Mouse (Mus musculus): Measurements from ENCODE around the gene Adipor2. TPM values are rescaled to one million over a fixed set of nuclear protein-coding genes. Genes with fewer than 3 reads are reported as not detected.

Adipor2 gene
- total and polyA plus RNA-seq, 2 experiments from 2014 or later, result 42.4 to 62.5 TPM

DNA sequence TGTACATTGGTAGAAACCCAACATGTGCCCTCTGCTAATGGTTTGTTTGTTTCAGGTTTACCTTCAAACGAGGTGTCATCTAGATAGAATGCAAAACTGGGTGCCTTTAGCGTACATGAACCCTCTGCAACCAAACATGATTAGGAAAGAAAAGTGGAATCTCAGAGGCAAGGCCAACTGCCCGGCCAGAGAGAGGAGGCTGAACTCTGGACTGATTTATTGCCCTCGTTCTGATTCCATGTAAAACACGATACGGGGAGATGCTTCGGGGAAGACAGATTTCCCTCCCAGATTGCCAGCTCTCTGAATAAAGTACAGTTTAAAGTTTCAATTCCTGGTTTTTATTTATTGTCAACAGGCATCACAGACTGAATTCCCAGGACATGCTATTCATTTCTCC is 12.2 kb downstream of the Adipor2 start:
- H3K9ac ChIP-seq (replicated peaks; ENCODE audit: low read depth, low read length), result no peak overlapping the region
- no peak overlapping the region for H3K4me2 ChIP-seq (ENCODE audit: low read depth, low read length)
- H3K36me3 ChIP-seq (replicated peaks; ENCODE audit: control insufficient read depth, insufficient read depth, low read length), result no peaks in the 10 kb centered on the region
- TF ChIP-seq EP300 (IDR thresholded peaks at IDR 0.05; ENCODE audit: low read depth) (no peak), CTCF (IDR thresholded peaks at IDR 0.05; ENCODE audit: low read depth) (no peak)
- no peaks in the 10 kb centered on the region for H3K9me3 ChIP-seq (replicated peaks; ENCODE audit: control insufficient read depth, low read length)
- peaks cover 14% of the 10 kb centered on the region for H3K4me1 ChIP-seq (ENCODE audit: control insufficient read depth, insufficient read depth)
- WGBS, result 82% methylated on average over 7 of the region's 7 CpGs
- no peaks in the 10 kb centered on the region for H3K27me3 ChIP-seq (ENCODE audit: control insufficient read depth, insufficient read depth, low read length)
- H3K27ac ChIP-seq (ENCODE audit: low read depth), result no peak overlapping the region
- DNase-seq (ENCODE audit: low spot score) (no peak), ATAC-seq (ENCODE audit: insufficient read depth, low read depth) (no peak)
- no peak overlapping the region for H3K4me3 ChIP-seq (ENCODE audit: low read depth, low read length)

- no peaks in the 10 kb centered on the region for H3K9me3 ChIP-seq (replicated peaks; ENCODE audit: control insufficient read depth, low read length)
- ATAC-seq (ENCODE audit: insufficient read depth, low read depth) (no peak), DNase-seq (ENCODE audit: low spot score) (no peak)
- H3K4me1 ChIP-seq (ENCODE audit: control insufficient read depth, insufficient read depth), result peaks cover 11% of the 10 kb centered on the region
- no peak overlapping the region for H3K4me2 ChIP-seq (ENCODE audit: low read depth, low read length)
- H3K9ac ChIP-seq (replicated peaks; ENCODE audit: low read depth, low read length), result no peak overlapping the region
- H3K36me3 ChIP-seq (replicated peaks; ENCODE audit: control insufficient read depth, insufficient read depth, low read length), result no peaks in the 10 kb centered on the region
- TF ChIP-seq EP300 (IDR thresholded peaks at IDR 0.05; ENCODE audit: low read depth), result no peak
- TF ChIP-seq CTCF (IDR thresholded peaks at IDR 0.05; ENCODE audit: low read depth), result no peak
- H3K4me3 ChIP-seq (ENCODE audit: low read depth, low read length), result no peak overlapping the region
- 84% methylated on average over 4 of the region's 4 CpGs for WGBS
- H3K27me3 ChIP-seq (ENCODE audit: control insufficient read depth, insufficient read depth, low read length), result no peaks in the 10 kb centered on the region
- no peak overlapping the region for H3K27ac ChIP-seq (ENCODE audit: low read depth)
These were observed 12.7 kb downstream of the Adipor2 start for GRCm38 (mm10) chr6:119404854-119405253.

DNA sequence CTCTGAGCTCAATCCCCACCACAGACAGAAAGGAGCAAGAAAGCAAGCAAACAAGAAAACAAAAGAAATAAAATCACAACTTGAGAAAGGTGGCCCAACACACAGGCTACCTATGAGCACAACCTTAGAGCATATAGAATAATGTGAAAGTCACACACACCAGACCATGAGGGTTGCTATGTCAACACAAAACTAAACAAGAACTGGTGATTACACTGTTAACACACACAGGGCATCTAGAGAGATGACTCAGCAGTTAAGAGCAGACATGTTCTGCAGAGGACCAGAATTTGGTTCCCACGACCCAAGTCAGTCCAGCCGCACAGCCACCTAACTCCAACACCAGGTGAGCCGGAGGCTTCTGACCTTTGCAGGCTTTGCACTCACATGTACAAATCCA is 14.5 kb downstream of the Adipor2 start:
- no peak overlapping the region for H3K4me3 ChIP-seq (ENCODE audit: low read depth, low read length)
- H3K4me2 ChIP-seq (ENCODE audit: low read depth, low read length), result no peak overlapping the region
- no peak for TF ChIP-seq CTCF (IDR thresholded peaks at IDR 0.05; ENCODE audit: low read depth)
- TF ChIP-seq EP300 (IDR thresholded peaks at IDR 0.05; ENCODE audit: low read depth), result no peak
- H3K9ac ChIP-seq (replicated peaks; ENCODE audit: low read depth, low read length), result no peak overlapping the region
- H3K4me1 ChIP-seq (ENCODE audit: control insufficient read depth, insufficient read depth), result no peaks in the 10 kb centered on the region
- DNase-seq (ENCODE audit: low spot score), result no peak
- no peak for ATAC-seq (ENCODE audit: insufficient read depth, low read depth)
- 70% methylated on average over 3 of the region's 3 CpGs for WGBS
- H3K27me3 ChIP-seq (ENCODE audit: control insufficient read depth, insufficient read depth, low read length), result no peaks in the 10 kb centered on the region
- H3K36me3 ChIP-seq (replicated peaks; ENCODE audit: control insufficient read depth, insufficient read depth, low read length), result no peaks in the 10 kb centered on the region
- no peaks in the 10 kb centered on the region for H3K9me3 ChIP-seq (replicated peaks; ENCODE audit: control insufficient read depth, low read length)
- no peak overlapping the region for H3K27ac ChIP-seq (ENCODE audit: low read depth)

DNA sequence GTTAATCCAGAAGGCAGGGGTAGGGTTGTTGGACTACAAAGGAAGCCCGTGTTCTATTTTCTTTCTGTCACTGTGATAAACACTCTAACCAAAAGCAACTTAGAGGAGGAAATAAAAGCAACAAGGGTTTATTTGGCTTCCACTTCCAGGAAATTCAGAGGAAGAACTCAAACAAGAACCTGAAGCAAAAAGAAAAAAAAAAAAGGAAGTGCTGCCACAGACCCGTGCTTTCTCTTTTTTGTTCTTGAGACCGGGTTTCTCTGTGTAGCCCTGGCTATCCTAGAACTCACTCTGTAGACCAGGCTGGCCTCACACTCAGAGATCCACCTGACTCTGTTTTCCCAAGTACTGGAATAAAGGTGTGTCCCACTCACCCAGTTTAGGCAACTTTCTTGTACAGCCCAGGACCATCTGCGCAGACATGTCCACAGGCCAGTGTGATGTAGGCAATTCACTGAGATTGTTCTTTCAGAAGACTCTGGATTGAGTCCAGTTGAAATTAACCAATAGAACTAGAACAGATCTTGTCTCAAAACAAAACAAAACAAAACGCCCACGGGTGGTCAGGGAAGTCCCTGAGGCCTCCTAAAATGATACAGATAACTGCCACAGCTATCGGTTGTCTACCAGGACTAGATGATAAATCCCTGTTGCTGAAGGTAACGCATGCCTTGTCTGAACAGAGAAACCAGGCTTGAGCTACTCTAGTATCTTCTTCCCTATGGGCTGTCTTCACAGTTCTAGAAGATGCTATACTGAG is 15.8 kb downstream of the Adipor2 start:
- no peak for TF ChIP-seq EP300 (IDR thresholded peaks at IDR 0.05; ENCODE audit: low read depth)
- no peak for TF ChIP-seq CTCF (IDR thresholded peaks at IDR 0.05; ENCODE audit: low read depth)
- ATAC-seq (ENCODE audit: insufficient read depth, low read depth) (no peak), DNase-seq (ENCODE audit: low spot score) (no peak)
- 78% methylated on average over 8 of the region's 8 CpGs for whole genome bisulfite sequencing
- H3K4me2 ChIP-seq (ENCODE audit: low read depth, low read length), result no peak overlapping the region
- no peaks in the 10 kb centered on the region for H3K36me3 ChIP-seq (replicated peaks; ENCODE audit: control insufficient read depth, insufficient read depth, low read length)
- no peak overlapping the region for H3K4me3 ChIP-seq (ENCODE audit: low read depth, low read length)
- H3K27ac ChIP-seq (ENCODE audit: low read depth), result no peak overlapping the region
- no peak overlapping the region for H3K9ac ChIP-seq (replicated peaks; ENCODE audit: low read depth, low read length)
- no peaks in the 10 kb centered on the region for H3K9me3 ChIP-seq (replicated peaks; ENCODE audit: control insufficient read depth, low read length)
- no peaks in the 10 kb centered on the region; the same call in 1 of the 2 replicates for H3K4me1 ChIP-seq (ENCODE audit: control insufficient read depth, insufficient read depth)
- H3K27me3 ChIP-seq (ENCODE audit: control insufficient read depth, insufficient read depth, low read length), result no peaks in the 10 kb centered on the region

DNA sequence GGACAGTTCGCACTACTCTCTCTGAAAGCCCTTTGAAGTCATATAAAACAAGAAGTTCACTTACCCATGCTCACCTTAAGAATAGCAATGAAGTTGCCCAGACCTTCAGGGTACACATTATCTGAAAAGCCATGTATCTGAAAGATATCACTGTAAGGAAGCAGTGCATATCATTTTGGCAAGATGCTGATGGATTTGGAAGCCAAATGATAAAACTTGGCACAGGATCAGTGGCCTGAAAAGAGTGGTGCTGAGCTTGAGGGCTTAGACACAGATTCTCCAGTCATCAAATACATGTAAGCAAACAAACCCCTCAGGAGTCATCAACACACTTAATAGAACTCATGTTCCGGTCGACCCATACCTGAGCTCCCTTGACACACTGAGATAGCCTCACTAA is 16.9 kb downstream of the Adipor2 start:
- H3K4me1 ChIP-seq (ENCODE audit: control insufficient read depth, insufficient read depth), result peaks cover 6% of the 10 kb centered on the region; the same call in 1 of the 2 replicates
- no peak for ATAC-seq (ENCODE audit: insufficient read depth, low read depth)

DNA sequence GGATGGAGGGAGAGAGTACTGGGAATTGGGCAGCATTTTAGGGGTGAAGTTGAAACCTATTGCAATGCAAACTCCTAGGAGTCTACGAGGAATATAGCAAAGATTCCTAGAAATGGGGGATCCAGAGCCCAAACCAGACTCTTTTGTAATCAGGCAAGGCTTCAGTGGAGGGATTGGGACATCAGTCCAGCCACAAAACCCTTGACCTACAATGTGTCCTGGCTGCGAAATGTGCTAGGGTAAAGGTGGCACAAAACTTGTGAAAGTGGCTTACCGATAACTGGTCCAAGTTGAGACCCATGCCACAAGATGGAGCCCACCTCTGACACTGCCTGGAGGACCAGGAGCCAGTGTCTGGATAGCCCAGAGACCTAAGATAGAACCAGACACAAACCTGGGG is 18.1 kb downstream of the Adipor2 start:
- 92% methylated on average over 3 of the region's 3 CpGs for WGBS

More for the DNA sequence above, 16.9 kb downstream of the Adipor2 start:
- Histone ChIP-seq H3K4me3 (ENCODE audit: low read depth, low read length) (no peak overlapping the region), H3K9ac (replicated peaks; ENCODE audit: low read depth, low read length) (no peak overlapping the region), H3K36me3 (replicated peaks; ENCODE audit: control insufficient read depth, insufficient read depth, low read length) (no peaks in the 10 kb centered on the region), H3K4me2 (ENCODE audit: low read depth, low read length) (no peak overlapping the region), H3K27me3 (ENCODE audit: control insufficient read depth, insufficient read depth, low read length) (no peaks in the 10 kb centered on the region), H3K27ac (ENCODE audit: low read depth) (no peak overlapping the region), H3K9me3 (replicated peaks; ENCODE audit: control insufficient read depth, low read length) (no peaks in the 10 kb centered on the region)
- no peak for TF ChIP-seq CTCF (IDR thresholded peaks at IDR 0.05; ENCODE audit: low read depth)
- no peak for TF ChIP-seq EP300 (IDR thresholded peaks at IDR 0.05; ENCODE audit: low read depth)
- DNase-seq (ENCODE audit: low spot score), result no peak
- WGBS, result 70% methylated on average over 3 of the region's 3 CpGs

More for the DNA sequence above, 18.1 kb downstream of the Adipor2 start:
- Histone ChIP-seq H3K27ac (ENCODE audit: low read depth) (no peak overlapping the region), H3K9me3 (replicated peaks; ENCODE audit: control insufficient read depth, low read length) (no peaks in the 10 kb centered on the region), H3K4me2 (ENCODE audit: low read depth, low read length) (no peak overlapping the region), H3K27me3 (ENCODE audit: control insufficient read depth, insufficient read depth, low read length) (no peaks in the 10 kb centered on the region), H3K9ac (replicated peaks; ENCODE audit: low read depth, low read length) (no peak overlapping the region), H3K4me1 (ENCODE audit: control insufficient read depth, insufficient read depth) (peaks cover 6% of the 10 kb centered on the region; the same call in 1 of the 2 replicates), H3K4me3 (ENCODE audit: low read depth, low read length) (no peak overlapping the region), H3K36me3 (replicated peaks; ENCODE audit: control insufficient read depth, insufficient read depth, low read length) (no peaks in the 10 kb centered on the region)
- ATAC-seq (ENCODE audit: insufficient read depth, low read depth) (no peak), DNase-seq (ENCODE audit: low spot score) (no peak)
- TF ChIP-seq EP300 (IDR thresholded peaks at IDR 0.05; ENCODE audit: low read depth) (no peak), CTCF (IDR thresholded peaks at IDR 0.05; ENCODE audit: low read depth) (no peak)
